In genomic region chr13:95374701-95375553, GRCm38 (mm10) we compare ENCODE assay signal across 7 mouse cellular contexts. TPM values are rescaled to one million over a fixed set of nuclear protein-coding genes. Genes with fewer than 3 reads are reported as not detected.
DNase-seq lines count a peak whose midpoint lies in the region; ATAC-seq lines count a peak whose summit lies in the region.

Gene Aggf1 (minus strand): TSS chr13:95375352.

- peaks cover 12% of the 10 kb centered on the region for H3K36me3 ChIP-seq in embryonic facial prominence, embryonic 12.5 days
- no peaks in the 10 kb centered on the region; the same call in 1 of the 2 replicates for H3K36me3 ChIP-seq in limb, embryonic 11.5 days (ENCODE audit: control insufficient read depth, insufficient read depth, low read length)
- peaks cover 12% of the 10 kb centered on the region for H3K36me3 ChIP-seq in midbrain, embryonic 14.5 days (ENCODE audit: control insufficient read depth, insufficient read depth, low read length)

- peaks cover 13% of the 10 kb centered on the region for H3K4me1 ChIP-seq in embryonic facial prominence, embryonic 12.5 days
- peaks cover 4% of the 10 kb centered on the region; the same call in 1 of the 2 replicates for H3K4me1 ChIP-seq in limb, embryonic 11.5 days (ENCODE audit: control insufficient read depth, insufficient read depth, low read length)
- H3K4me1 ChIP-seq in midbrain, embryonic 14.5 days (ENCODE audit: control insufficient read depth, insufficient read depth, low read length): peaks cover 7% of the 10 kb centered on the region

- H3K9me3 ChIP-seq in embryonic facial prominence, embryonic 12.5 days: no peaks in the 10 kb centered on the region
- H3K9me3 ChIP-seq in limb, embryonic 11.5 days (ENCODE audit: control insufficient read depth, low read length): no peaks in the 10 kb centered on the region
- H3K9me3 ChIP-seq in midbrain, embryonic 14.5 days (ENCODE audit: control insufficient read depth, low read length): no peaks in the 10 kb centered on the region

- peak within 1 kb of the TSS; percentile 33 for H3K27ac ChIP-seq in embryonic facial prominence, embryonic 12.5 days
- H3K27ac ChIP-seq in limb, embryonic 11.5 days (replicated peaks; ENCODE audit: low read depth, low read length): no peak within 1 kb of the TSS; the same call in 1 of the 2 replicates
- H3K27ac ChIP-seq in midbrain, embryonic 14.5 days (replicated peaks; ENCODE audit: low read depth, low read length): peak within 1 kb of the TSS; percentile 76

- peak within 1 kb of the TSS; percentile 93 for H3K4me2 ChIP-seq in embryonic facial prominence, embryonic 12.5 days (replicated peaks)
- peak within 1 kb of the TSS; percentile 73 for H3K4me2 ChIP-seq in limb, embryonic 11.5 days (ENCODE audit: low read depth, severe bottlenecking)
- H3K4me2 ChIP-seq in midbrain, embryonic 14.5 days (ENCODE audit: low read length): peak within 1 kb of the TSS; percentile 88

- H3K27me3 ChIP-seq in embryonic facial prominence, embryonic 12.5 days: no peaks in the 10 kb centered on the region
- no peaks in the 10 kb centered on the region for H3K27me3 ChIP-seq in limb, embryonic 11.5 days (ENCODE audit: control insufficient read depth, insufficient read depth, low read length)
- no peaks in the 10 kb centered on the region for H3K27me3 ChIP-seq in midbrain, embryonic 14.5 days (ENCODE audit: control insufficient read depth, insufficient read depth, low read length)

- peak within 1 kb of the TSS; percentile 99 for H3K4me3 ChIP-seq in embryonic facial prominence, embryonic 12.5 days
- H3K4me3 ChIP-seq in limb, embryonic 11.5 days (ENCODE audit: low read depth, low read length): peak within 1 kb of the TSS; percentile 85
- H3K4me3 ChIP-seq in midbrain, embryonic 14.5 days (replicated peaks; ENCODE audit: low read depth, low read length): peak within 1 kb of the TSS; percentile 99

- peak; percentile 87 for DNase-seq in adrenal gland, postnatal 25 days
- peak; percentile 99 for DNase-seq in heart, adult 11 months
- peak; percentile 94 for DNase-seq in kidney, adult 18-20 months
- peak; percentile 91 for DNase-seq in limb, embryonic 11.5 days (ENCODE audit: low spot score)
- DNase-seq in midbrain, embryonic 14.5 days: peak; percentile 97
- DNase-seq in spleen, adult 18-20 months: peak; percentile 76 to 88

- WGBS in embryonic facial prominence, embryonic 12.5 days: under 1% methylated on average over 79 of the region's 86 CpGs
- WGBS in limb, embryonic 11.5 days: under 1% methylated on average over 86 of the region's 86 CpGs
- WGBS in midbrain, embryonic 14.5 days: under 1% methylated on average over 86 of the region's 86 CpGs

- ATAC-seq in embryonic facial prominence, embryonic 12.5 days (ENCODE audit: insufficient number of reproducible peaks, insufficient read depth, low FRiP score, low TSS enrichment): peak; percentile 82
- peak; percentile 89 for ATAC-seq in limb, embryonic 11.5 days (ENCODE audit: insufficient number of reproducible peaks, low FRiP score, low TSS enrichment, low read depth)
- ATAC-seq in midbrain, embryonic 14.5 days (ENCODE audit: low FRiP score, low TSS enrichment): peak; percentile 95

- peak within 1 kb of the TSS; percentile 93 for H3K9ac ChIP-seq in embryonic facial prominence, embryonic 12.5 days
- H3K9ac ChIP-seq in limb, embryonic 11.5 days (ENCODE audit: low read length): peak within 1 kb of the TSS; percentile 81
- H3K9ac ChIP-seq in midbrain, embryonic 14.5 days (replicated peaks; ENCODE audit: low read length): peak within 1 kb of the TSS; percentile 90

RNA-seq across cellular contexts. Expression of gene Aggf1, which starts in this region (rescaled TPM):
- total RNA-seq in adrenal gland, postnatal 25 days (2021): 37.6 and 40.0 TPM in 2 replicates
- 47.4 TPM in 2 replicates for polyA plus RNA-seq in embryonic facial prominence, embryonic 12.5 days (2016; fragmentation: Nextera tagmentation; extraction: Ambion mirVana)
- polyA plus RNA-seq in limb, embryonic 11.5 days (2014; fragmentation: Nextera tagmentation; extraction: Ambion mirVana): 45.1 and 45.5 TPM in 2 replicates
- 35.7 and 46.4 TPM in 2 replicates for polyA plus RNA-seq in midbrain, embryonic 14.5 days (2014; fragmentation: Nextera tagmentation; extraction: Ambion mirVana)
